Mouse (Mus musculus): ENCODE measurements at regions not wholly inside any gene's neighbourhood (a gene's known extent, or its start where the extent isn't known, plus 50 kb on each side); places are given as distances from the start of the nearest gene placed in this dataset.
A peak's percentile ranks its signal among the peaks of the same experiment; 100 is the strongest.

DNA sequence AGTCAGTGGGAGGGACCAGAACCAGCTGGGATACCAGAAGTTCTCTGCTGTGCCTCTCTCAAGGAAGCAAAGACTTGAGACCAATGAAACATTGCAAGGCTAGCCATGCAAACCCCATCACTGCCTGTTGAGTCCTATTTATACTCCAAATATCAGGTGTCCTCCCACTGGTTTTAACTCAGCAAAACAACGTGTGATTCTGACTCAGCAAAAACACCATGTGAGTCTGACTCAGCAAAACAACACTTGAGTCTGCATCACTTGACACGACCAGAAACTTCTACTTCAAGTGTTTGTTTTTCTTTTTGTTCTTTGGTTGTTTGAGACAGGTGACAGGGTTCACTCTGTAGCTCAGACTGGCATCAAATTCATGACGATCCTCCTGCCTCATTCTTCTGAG is 204.6 kb upstream of the Ctbp2 start:
- Histone ChIP-seq H3K9ac (replicated peaks) (no peak overlapping the region), H3K4me3 (no peak overlapping the region), H3K36me3 (no peaks in the 10 kb centered on the region), H3K27me3 (no peaks in the 10 kb centered on the region), H3K27ac (replicated peaks) (no peak overlapping the region), H3K4me2 (replicated peaks) (no peak overlapping the region), H3K9me3 (no peaks in the 10 kb centered on the region), H3K4me1 (no peaks in the 10 kb centered on the region)
- WGBS = 71% methylated on average over 3 of the region's 3 CpGs
- ATAC-seq (replicated peaks) = no peak

DNA sequence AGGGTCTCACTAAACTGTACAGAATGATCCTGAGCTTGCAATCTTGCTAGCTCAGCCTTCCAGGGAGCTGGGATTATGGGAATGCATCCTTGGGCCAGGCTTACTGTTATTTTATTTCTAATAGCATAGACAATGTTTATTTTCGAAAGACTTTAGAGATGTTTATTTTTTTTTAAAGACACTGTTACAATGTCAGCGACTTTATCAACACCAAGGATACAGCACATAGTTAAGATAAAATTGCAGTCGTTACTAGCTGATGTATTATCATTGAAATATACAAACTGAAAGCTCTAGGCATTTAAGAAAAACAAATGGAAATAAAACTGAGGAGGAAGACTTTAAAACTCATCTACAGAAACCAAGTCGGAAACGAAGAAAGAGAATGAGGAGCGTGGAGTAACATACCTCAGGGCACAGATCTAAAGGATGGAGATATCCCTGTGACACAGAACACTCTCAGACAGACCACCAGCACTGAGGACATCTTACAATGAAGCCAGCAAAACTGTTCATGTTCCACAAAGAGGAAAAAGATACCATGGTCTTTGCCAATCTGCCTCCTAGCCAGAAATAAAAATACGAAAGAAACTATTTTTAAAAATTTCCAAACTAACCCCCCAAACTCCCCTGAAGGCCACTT is 201.5 kb upstream of the Ctbp2 start:
- Histone ChIP-seq H3K4me3 (no peak overlapping the region), H3K27ac (replicated peaks) (no peak overlapping the region), H3K4me1 (no peaks in the 10 kb centered on the region), H3K4me2 (replicated peaks) (no peak overlapping the region), H3K27me3 (no peaks in the 10 kb centered on the region), H3K9ac (replicated peaks) (no peak overlapping the region), H3K36me3 (no peaks in the 10 kb centered on the region), H3K9me3 (no peaks in the 10 kb centered on the region)
- WGBS = 91% methylated on average over 7 of the region's 7 CpGs
- no peak for ATAC-seq (replicated peaks)

DNA sequence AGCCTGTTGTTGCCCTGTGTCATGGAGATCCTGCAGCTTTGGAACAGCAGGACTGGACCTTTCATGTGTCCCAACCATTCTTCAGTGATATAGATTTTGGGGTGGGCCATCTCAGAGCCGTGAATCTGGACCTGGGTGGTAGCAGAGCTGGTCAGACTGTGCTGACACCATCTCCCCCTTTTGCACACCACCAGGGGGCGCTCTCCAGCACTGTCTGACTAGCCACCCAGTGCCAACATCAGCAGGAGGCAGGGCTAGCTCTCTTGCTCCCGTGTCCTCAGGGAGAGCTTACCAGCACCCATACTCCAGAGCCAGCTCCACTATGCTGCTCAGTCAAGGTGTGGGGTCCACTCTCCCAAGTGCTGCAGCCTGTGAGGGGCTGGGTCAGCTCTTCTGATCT is 199.8 kb upstream of the Ctbp2 start:
- no peak for ATAC-seq (replicated peaks)
- Histone ChIP-seq H3K27ac (replicated peaks) (no peak overlapping the region), H3K4me3 (no peak overlapping the region), H3K36me3 (no peaks in the 10 kb centered on the region), H3K27me3 (no peaks in the 10 kb centered on the region), H3K9me3 (no peaks in the 10 kb centered on the region), H3K9ac (replicated peaks) (no peak overlapping the region), H3K4me1 (no peaks in the 10 kb centered on the region), H3K4me2 (replicated peaks) (no peak overlapping the region)
- 76% methylated on average over 3 of the region's 3 CpGs for WGBS

DNA sequence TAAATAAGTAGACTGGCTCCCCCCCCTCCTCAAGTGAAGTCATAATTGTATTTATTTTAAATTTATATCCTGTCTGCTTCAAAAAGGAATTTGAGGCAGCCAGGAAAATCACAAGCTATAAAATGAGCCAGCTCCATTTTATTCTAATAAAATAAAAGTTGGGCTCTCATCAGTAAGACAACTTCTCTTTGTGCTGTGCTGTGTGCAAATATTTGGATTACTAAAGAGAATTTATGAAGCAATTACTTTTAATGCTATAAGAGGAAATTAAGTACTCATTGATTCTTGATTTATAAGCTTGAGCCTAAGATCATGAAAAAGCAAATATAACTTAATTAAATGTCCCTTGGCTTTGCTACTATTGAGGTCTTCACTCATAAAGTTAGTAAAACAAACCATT is 193.4 kb upstream of the Ctbp2 start:
- no peaks in the 10 kb centered on the region for H3K36me3 ChIP-seq
- no peaks in the 10 kb centered on the region for H3K27me3 ChIP-seq
- no peak for ATAC-seq (replicated peaks)
- no peak overlapping the region for H3K9ac ChIP-seq (replicated peaks)
- H3K4me2 ChIP-seq (replicated peaks) = no peak overlapping the region
- H3K27ac ChIP-seq (replicated peaks) = no peak overlapping the region
- H3K4me1 ChIP-seq = peaks cover 7% of the 10 kb centered on the region; the same call in 1 of the 2 replicates
- no peak overlapping the region for H3K4me3 ChIP-seq
- H3K9me3 ChIP-seq = no peaks in the 10 kb centered on the region

DNA sequence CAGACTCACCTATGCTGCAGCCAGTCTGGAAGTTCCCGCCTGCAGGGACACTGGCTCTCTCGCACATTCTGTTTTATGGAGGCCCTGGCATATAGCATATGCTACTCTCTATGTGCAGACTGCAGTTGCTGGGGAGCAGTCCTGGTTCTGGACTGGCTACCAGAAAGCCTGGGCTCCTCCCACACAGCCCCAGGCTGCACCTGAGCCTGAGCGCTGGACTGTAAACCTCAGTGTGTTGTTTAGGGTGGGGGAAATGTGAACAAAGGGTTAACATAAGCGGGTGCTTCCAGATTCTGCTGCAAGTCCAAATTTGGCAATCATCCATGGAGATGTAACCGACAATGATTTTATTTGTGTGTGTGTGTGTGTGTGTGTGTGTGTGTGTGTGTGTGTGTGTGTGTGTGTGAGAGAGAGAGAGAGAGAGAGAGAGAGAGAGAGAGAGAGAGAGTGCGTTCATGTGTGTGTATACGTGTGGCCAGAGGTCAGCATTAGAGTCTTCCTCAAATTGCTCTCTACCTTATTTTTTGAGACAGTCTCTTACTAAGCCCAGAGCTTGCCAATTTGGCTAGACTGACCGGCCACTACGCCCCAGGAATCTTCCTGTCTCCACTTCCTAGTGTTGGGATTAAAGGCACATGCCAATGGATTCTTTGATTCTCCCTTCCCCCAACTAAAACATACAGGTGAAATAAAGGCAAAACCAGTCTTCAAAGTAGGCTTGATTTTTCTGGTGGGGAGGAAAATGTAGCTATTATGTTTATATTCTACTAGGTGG is 192.7 kb upstream of the Ctbp2 start:
- Histone ChIP-seq H3K4me2 (replicated peaks) (no peak overlapping the region), H3K9me3 (no peaks in the 10 kb centered on the region), H3K27me3 (no peaks in the 10 kb centered on the region), H3K36me3 (no peaks in the 10 kb centered on the region), H3K4me3 (no peak overlapping the region), H3K9ac (replicated peaks) (no peak overlapping the region), H3K4me1 (peaks cover 7% of the 10 kb centered on the region; the same call in 1 of the 2 replicates), H3K27ac (replicated peaks) (no peak overlapping the region)
- ATAC-seq (replicated peaks) = no peak
- WGBS = 36% methylated on average over 9 of the region's 9 CpGs

DNA sequence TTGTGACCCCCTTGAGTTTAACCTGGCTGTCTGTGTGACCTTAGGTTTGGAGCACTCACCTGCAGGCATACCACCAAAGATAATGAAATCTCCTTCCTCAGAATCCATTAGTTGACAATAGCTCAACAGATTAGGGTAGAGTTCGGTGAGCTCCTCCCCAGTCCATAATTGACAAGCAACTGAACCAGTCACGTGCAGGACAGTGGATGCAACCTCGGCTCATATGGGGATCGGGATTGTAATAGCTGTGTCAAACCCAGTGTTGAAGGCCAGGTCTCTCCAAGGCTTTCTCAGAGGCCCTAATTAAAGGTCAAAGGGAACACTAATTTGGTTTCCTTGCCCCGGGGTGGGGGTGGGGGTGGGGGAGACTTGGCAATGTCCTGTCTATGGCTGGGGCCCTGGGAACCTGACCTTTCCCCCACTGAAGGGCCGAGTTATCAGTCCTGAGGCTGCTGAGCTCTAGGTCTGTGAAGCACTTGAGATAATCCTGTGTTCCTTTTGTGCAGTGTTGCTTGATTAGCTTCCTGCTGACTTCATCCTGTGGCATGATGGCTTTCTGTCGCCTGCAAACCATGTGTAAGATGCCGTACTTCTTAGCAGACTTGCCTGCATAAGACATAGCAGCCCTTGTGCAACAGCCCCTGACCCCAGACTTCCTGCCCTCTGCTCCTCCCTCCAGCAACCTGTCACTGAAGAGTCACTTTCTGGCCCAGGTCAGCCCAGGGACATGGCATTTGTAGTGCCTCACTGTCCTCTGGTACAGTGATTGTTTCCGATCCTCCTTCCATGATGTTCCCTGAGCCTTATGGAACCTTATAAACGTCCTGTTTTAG is 191.3 kb upstream of the Ctbp2 start:
- Histone ChIP-seq H3K9ac (replicated peaks) (no peak overlapping the region), H3K27ac (replicated peaks) (no peak overlapping the region)
- whole genome bisulfite sequencing = 31% methylated on average over 10 of the region's 10 CpGs

DNA sequence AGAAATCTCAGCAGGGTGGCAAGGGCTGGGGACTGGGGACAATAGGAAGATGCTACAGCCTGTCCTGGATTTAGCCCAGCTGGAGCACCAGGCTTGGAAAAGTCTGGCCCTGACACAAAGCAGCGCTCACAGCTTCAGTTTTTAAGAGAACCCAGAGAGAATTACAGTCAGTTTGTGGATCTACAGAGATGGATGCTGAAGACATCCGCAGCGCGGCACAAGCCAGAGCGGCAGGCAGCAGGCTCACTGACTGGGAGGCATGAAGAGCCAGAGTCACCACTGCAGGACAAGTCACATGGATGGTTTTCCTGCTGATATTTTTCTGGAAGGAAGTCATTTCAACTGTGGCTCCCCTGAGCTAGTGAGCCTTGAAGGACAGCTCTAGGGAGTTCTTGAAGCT is 189.0 kb upstream of the Ctbp2 start:
- Histone ChIP-seq H3K27ac (replicated peaks) (no peak overlapping the region), H3K36me3 (no peaks in the 10 kb centered on the region), H3K4me3 (no peak overlapping the region), H3K4me2 (replicated peaks) (no peak overlapping the region), H3K9me3 (no peaks in the 10 kb centered on the region), H3K4me1 (peaks cover 7% of the 10 kb centered on the region; the same call in 1 of the 2 replicates), H3K27me3 (no peaks in the 10 kb centered on the region), H3K9ac (replicated peaks) (no peak overlapping the region)
- WGBS = 42% methylated on average over 5 of the region's 5 CpGs
- ATAC-seq (replicated peaks) = no peak

More for the DNA sequence above, 191.3 kb upstream of the Ctbp2 start:
- Histone ChIP-seq H3K4me1 (peaks cover 7% of the 10 kb centered on the region; the same call in 1 of the 2 replicates), H3K4me2 (replicated peaks) (no peak overlapping the region), H3K27me3 (no peaks in the 10 kb centered on the region), H3K9me3 (no peaks in the 10 kb centered on the region), H3K4me3 (no peak overlapping the region), H3K36me3 (no peaks in the 10 kb centered on the region)
- no peak for ATAC-seq (replicated peaks)

DNA sequence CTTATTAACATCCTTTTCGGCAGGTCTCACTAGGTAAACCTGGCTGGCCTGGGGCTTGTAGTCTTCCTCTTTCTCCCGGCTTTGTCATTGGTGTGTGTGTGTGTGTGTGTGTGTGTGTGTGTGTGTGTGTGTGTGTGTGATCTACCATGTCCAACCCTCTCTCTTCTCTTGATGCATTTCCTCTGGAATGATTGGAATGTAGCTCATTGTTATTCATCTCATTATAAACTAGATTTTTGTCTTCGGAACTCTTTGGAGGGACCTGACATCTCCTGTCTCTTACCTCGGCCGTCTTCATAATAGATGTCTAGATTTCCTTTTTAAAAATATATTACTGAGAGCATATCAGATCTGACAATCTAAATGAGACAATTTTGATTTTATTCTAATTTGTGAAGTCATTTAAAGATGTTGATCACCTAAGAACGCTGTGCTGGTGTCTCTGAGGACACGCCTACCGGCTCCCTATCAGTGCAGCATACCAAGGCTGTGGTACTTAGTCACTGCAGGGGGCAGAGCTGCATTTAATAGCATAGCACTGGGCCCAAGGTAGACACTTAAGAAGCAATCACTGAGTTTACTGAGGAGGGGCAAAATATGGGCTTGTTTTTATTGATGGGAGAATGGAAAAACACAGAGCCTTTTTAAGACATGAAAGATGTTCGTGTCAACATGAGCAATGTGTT is 187.1 kb upstream of the Ctbp2 start:
- Histone ChIP-seq H3K36me3 (no peaks in the 10 kb centered on the region), H3K27me3 (no peaks in the 10 kb centered on the region), H3K9me3 (no peaks in the 10 kb centered on the region), H3K4me3 (no peak overlapping the region), H3K9ac (replicated peaks) (no peak overlapping the region), H3K4me1 (0 out of 2 replicates have a peak, but pooled peaks cover 4% of the 10 kb centered on the region), H3K27ac (replicated peaks) (no peak overlapping the region), H3K4me2 (replicated peaks) (no peak overlapping the region)
- ATAC-seq (replicated peaks) = no peak
- WGBS = 29% methylated on average over 9 of the region's 9 CpGs

DNA sequence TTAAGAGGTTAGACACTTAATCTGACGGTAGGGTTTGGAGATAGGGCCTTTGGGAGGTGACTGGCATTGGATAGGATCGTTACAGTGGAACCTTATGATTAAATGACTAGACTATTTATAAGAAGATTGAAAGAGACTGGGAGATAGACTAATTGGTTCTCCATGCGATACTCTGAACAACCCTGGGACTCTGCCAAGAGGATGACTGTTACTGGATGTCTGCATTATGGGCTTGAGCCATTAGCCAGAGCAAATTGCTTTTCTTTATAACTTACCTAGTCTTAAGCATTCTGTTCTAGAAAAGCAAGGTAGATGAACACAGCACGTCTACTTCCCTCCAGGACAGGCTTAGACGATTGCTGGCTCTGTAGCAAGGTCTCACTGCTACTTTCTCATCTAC is 180.3 kb upstream of the Ctbp2 start:
- H3K4me1 ChIP-seq = no peaks in the 10 kb centered on the region
- H3K27me3 ChIP-seq = no peaks in the 10 kb centered on the region
- no peak overlapping the region for H3K4me3 ChIP-seq
- no peak overlapping the region for H3K9ac ChIP-seq (replicated peaks)
- no peak overlapping the region for H3K4me2 ChIP-seq (replicated peaks)
- H3K36me3 ChIP-seq = no peaks in the 10 kb centered on the region
- 42% methylated on average over 5 of the region's 5 CpGs for WGBS
- H3K9me3 ChIP-seq = no peaks in the 10 kb centered on the region
- H3K27ac ChIP-seq (replicated peaks) = no peak overlapping the region
- no peak for ATAC-seq (replicated peaks)

DNA sequence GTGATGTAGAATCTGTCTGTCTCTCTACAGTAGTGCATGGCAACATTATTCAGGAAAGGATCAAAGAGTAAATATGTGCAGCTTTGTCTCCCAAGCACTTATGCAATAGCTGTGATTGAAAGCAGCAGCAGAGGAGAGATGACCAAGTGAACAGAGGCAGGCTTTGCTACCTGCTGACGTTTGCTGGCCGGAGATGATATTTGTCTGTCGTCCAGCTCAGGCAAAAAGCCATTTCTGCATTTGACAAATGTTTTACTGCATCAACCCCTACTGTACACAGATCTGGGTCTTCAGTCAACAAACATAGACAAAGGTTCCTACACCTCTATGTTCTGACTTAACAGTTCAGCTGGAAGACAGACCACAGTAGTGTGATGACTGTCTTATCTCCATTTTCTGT is 166.3 kb upstream of the Ctbp2 start:
- no peak overlapping the region for H3K9ac ChIP-seq (replicated peaks)
- no peak overlapping the region for H3K4me3 ChIP-seq
- H3K4me1 ChIP-seq = no peaks in the 10 kb centered on the region; the same call in 1 of the 2 replicates
- ATAC-seq (replicated peaks) = no peak
- WGBS = 90% methylated on average over 3 of the region's 3 CpGs
- no peaks in the 10 kb centered on the region for H3K36me3 ChIP-seq
- no peak overlapping the region for H3K4me2 ChIP-seq (replicated peaks)
- H3K27me3 ChIP-seq = no peaks in the 10 kb centered on the region
- no peak overlapping the region for H3K27ac ChIP-seq (replicated peaks)
- no peaks in the 10 kb centered on the region for H3K9me3 ChIP-seq

DNA sequence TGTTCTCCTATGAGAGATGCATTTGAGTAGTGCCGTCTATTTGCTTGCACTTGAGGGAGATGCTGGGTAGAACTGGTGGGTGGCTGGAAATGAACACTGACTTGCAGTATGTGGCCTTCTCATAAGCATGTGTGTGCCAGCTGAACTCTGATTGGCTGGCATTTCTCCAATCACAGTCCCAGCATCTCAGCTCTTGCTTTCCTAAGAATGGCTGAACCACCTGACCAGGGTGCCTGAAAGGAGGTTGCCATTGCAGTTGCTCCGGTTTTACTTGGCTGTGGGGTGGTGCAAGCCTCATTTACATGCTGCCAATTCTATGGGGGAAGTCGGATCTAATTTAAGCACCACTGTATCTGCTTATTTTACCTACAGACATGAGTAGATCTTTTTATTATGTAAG is 164.1 kb upstream of the Ctbp2 start:
- Histone ChIP-seq H3K27me3 (no peaks in the 10 kb centered on the region), H3K4me2 (replicated peaks) (no peak overlapping the region), H3K9ac (replicated peaks) (no peak overlapping the region), H3K27ac (replicated peaks) (no peak overlapping the region), H3K36me3 (no peaks in the 10 kb centered on the region), H3K9me3 (no peaks in the 10 kb centered on the region), H3K4me1 (no peaks in the 10 kb centered on the region; the same call in 1 of the 2 replicates), H3K4me3 (no peak overlapping the region)
- ATAC-seq (replicated peaks) = 0 out of 2 replicates have a peak, but pooled peaks have one; percentile 13
- WGBS = 33% methylated on average over 3 of the region's 3 CpGs

DNA sequence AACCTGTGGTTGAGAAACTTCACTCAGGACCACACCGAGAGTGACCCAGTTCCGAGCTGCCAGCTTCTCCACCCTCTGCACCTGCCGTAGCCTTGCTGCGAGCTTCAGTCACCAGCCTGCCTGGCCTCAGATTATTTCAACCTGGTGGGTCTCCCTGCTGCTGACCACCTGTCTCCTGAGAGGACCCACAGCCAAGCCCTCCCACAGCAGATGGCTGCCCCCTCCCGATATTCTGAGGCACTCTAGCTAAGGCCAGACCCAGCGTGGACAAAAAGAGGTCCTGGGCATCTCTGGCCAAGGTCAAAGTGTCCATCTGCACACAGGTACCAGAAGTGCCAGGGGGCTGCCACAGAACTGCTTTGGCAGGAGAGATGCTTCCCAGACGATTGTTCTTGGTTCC is 162.7 kb upstream of the Ctbp2 start:
- 91% methylated on average over 7 of the region's 7 CpGs for WGBS
- no peak for ATAC-seq (replicated peaks)

More for the DNA sequence above, 162.7 kb upstream of the Ctbp2 start:
- Histone ChIP-seq H3K27ac (replicated peaks) (no peak overlapping the region), H3K4me3 (no peak overlapping the region), H3K9ac (replicated peaks) (no peak overlapping the region), H3K27me3 (no peaks in the 10 kb centered on the region), H3K4me1 (no peaks in the 10 kb centered on the region; the same call in 1 of the 2 replicates), H3K36me3 (no peaks in the 10 kb centered on the region), H3K9me3 (no peaks in the 10 kb centered on the region), H3K4me2 (replicated peaks) (no peak overlapping the region)

All from forebrain, embryonic 15.5 days (tissue).